Mouse (Mus musculus) testis, adult 2 months (tissue): ENCODE data around the gene Mbnl2.

Experiments used
- CTCF ChIP-seq: fragments of 200-500 bp; IDR thresholded peaks from 2 replicates; pipeline ENCODE4 v1.5.1; 2012; ENCODE audit warnings: low read depth, mild to moderate bottlenecking, inconsistent platforms, low read length, moderate library complexity; ENCODE audit not compliant: control insufficient read depth, insufficient read depth, insufficient replicate concordance
- POLR2A ChIP-seq: fragments of 200-500 bp; IDR thresholded peaks from 2 replicates; pipeline ENCODE4 v1.6.1; 2012; ENCODE audit warnings: low read depth, mild to moderate bottlenecking, inconsistent platforms, low read length, moderate library complexity; ENCODE audit not compliant: control insufficient read depth

GRCm38 (mm10) chr14:120240209-120240608 lies 35.3 kb upstream of the Mbnl2 start:
- no peak for TF ChIP-seq CTCF
- no peak for TF ChIP-seq POLR2A
